Mouse (Mus musculus) stomach, embryonic 14.5 days (tissue): ENCODE data around the gene Timm23. TPM values are rescaled to one million over a fixed set of nuclear protein-coding genes. Genes with fewer than 3 reads are reported as not detected.

Source experiments
- ATAC-seq: fragments of 200-750 bp; cut with Nextera tagmentation; 2 replicates; pipeline ENCODE4 v1.8.0; 2017; ENCODE audit warnings: low read depth, moderate TSS enrichment; ENCODE audit not compliant: insufficient number of reproducible peaks, insufficient read depth, low FRiP score
- H3K27ac ChIP-seq: fragments of 300-500 bp; sonication (generic); 2 replicates; pipeline ENCODE4 v1.5.1; 2014; ENCODE audit warnings: mild to moderate bottlenecking, low read length, moderate library complexity, mixed read lengths
- H3K27me3 ChIP-seq: fragments of 300-500 bp; sonication (generic); 2 replicates; pipeline ENCODE4 v1.6.1; 2014; ENCODE audit warnings: low read length, control low read depth, mixed read lengths; ENCODE audit not compliant: control insufficient read depth, insufficient read depth
- H3K36me3 ChIP-seq: fragments of 300-500 bp; sonication (generic); 2 replicates; pipeline ENCODE4 v1.6.1; 2014; ENCODE audit warnings: mild to moderate bottlenecking, control low read depth, low read length, moderate library complexity, mixed read lengths; ENCODE audit not compliant: control insufficient read depth, insufficient read depth
- H3K4me1 ChIP-seq: fragments of 300-500 bp; sonication (generic); 2 replicates; pipeline ENCODE4 v1.6.1; 2014; ENCODE audit warnings: low read length, control low read depth, mixed read lengths; ENCODE audit not compliant: control insufficient read depth, insufficient read depth
- H3K4me2 ChIP-seq: fragments of 300-500 bp; sonication (generic); replicated peaks from 2 replicates; pipeline ENCODE4 v1.6.1; 2014; ENCODE audit warnings: low read depth, low read length, control low read depth
- H3K4me3 ChIP-seq: fragments of 300-500 bp; sonication (generic); 2 replicates; pipeline ENCODE4 v1.5.1; 2014; ENCODE audit warnings: low read depth, low read length, control low read depth
- H3K9ac ChIP-seq: fragments of 300-500 bp; sonication (generic); replicated peaks from 2 replicates; pipeline ENCODE4 v1.6.1; 2014; ENCODE audit warnings: low read depth, mild to moderate bottlenecking, control low read depth, low read length, moderate library complexity, mixed read lengths
- H3K9me3 ChIP-seq: fragments of 300-500 bp; sonication (generic); 2 replicates; pipeline ENCODE4 v1.6.1; 2016; ENCODE audit warnings: low read depth, low read length, control low read depth; ENCODE audit not compliant: control insufficient read depth
- WGBS: fragments of 180-500 bp; shearing (Covaris S2); extraction: QIAGEN DNeasy Blood & Tissue Kit; methylation state at CpG from one replicate; pipeline ENCODE4 v1.1.7; 2014; 5-methylcytosine and 5-hydroxymethylcytosine counted together
- polyA plus RNA-seq: library from polyadenylated mRNA; unstranded; fragments of >200 nt; fragmentation: Nextera tagmentation; extraction: Ambion mirVana; gene quantifications from 2 replicates; pipeline ENCODE4 v1.2.1, GENCODE M21; 2014

Gene Timm23
- polyA plus RNA-seq, 1 experiment from 2014 or later = 256 TPM

DNA sequence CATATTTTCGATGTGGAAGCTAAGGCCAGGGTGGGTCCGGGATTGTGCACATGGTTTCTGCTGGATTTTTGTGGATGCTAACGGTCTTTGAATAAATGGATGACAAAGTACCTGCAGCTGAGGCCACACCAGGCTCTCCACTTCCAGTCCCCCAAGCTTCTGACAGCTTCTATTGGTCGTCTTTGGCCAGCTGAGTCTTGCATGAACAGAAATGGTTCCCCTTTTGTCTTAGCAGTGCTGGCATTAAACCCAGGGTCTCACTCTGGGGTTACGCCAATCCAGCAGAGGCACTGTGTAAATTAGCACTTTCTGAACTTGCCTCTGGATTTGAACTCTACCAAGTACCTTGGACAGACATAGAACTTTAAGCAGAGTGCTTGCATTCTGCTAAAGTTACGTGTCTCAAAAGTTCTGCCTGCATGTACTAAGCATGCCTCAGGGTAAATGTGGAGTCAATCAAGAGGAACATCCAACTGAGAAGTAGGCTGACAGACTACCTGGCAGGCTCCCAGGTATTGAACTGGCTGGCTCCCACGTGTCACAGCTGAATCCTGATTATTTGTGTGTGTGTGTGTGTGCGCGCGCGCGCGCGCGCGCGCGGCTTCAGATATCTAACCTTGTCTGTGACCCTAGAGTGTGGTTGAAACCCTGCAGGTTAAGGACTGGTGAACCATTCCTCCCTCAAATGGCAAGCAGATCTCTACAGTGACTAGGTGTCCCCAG lies 49.3 kb downstream of the Timm23 start:
- no peaks in the 10 kb centered on the region for H3K4me1 ChIP-seq
- 86% methylated on average over 18 of the region's 18 CpGs for WGBS
- no peak overlapping the region for H3K4me3 ChIP-seq
- no peaks in the 10 kb centered on the region for H3K36me3 ChIP-seq
- H3K9ac ChIP-seq = no peak overlapping the region
- no peak overlapping the region for H3K27ac ChIP-seq
- no peaks in the 10 kb centered on the region for H3K27me3 ChIP-seq
- no peak overlapping the region for H3K4me2 ChIP-seq
- no peak for ATAC-seq
- H3K9me3 ChIP-seq = peaks cover 4% of the 10 kb centered on the region; the same call in 1 of the 2 replicates

GRCm38 (mm10) chr14:32150872-32151271 lies 50.8 kb downstream of the Timm23 start:
- Histone ChIP-seq H3K27ac (no peak overlapping the region), H3K4me3 (no peak overlapping the region), H3K4me2 (no peak overlapping the region), H3K4me1 (no peaks in the 10 kb centered on the region), H3K27me3 (no peaks in the 10 kb centered on the region), H3K36me3 (no peaks in the 10 kb centered on the region), H3K9ac (no peak overlapping the region), H3K9me3 (peaks cover 4% of the 10 kb centered on the region; the same call in 1 of the 2 replicates)
- WGBS = 90% methylated on average over 2 of the region's 2 CpGs
- ATAC-seq = no peak

DNA sequence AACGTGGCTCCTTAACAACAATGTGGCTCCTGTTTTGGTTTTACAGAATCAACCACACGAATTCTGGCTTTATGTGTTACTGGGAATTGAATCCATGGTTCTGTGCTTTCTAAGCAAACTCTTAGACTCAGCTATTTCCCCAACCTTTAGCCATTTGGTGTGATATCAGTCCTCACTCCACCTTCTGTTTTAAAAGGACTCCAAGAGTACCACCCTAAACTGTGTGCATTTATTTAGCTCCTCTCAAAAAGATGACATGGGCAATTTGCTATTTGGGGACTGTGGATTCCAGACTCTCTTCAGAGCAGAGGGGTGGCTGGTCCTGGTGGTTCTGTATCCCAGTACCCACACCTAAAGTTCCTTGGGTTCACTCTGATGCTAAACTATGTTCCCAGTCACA lies 55.1 kb downstream of the Timm23 start:
- WGBS = 51% methylated on average over 2 of the region's 2 CpGs
- Histone ChIP-seq H3K9ac (no peak overlapping the region), H3K4me1 (no peaks in the 10 kb centered on the region), H3K27ac (no peak overlapping the region), H3K27me3 (no peaks in the 10 kb centered on the region), H3K9me3 (peaks cover 4% of the 10 kb centered on the region; the same call in 1 of the 2 replicates), H3K4me2 (no peak overlapping the region), H3K36me3 (no peaks in the 10 kb centered on the region), H3K4me3 (no peak overlapping the region)
- ATAC-seq = no peak

- no peak overlapping the region for H3K9ac ChIP-seq
- 60% methylated on average over 7 of the region's 7 CpGs for WGBS
Measured at GRCm38 (mm10) chr14:32145809-32146511, 55.7 kb downstream of the Timm23 start.

GRCm38 (mm10) chr14:32145401-32145800 lies 56.3 kb downstream of the Timm23 start:
- H3K4me1 ChIP-seq = no peaks in the 10 kb centered on the region
- H3K9me3 ChIP-seq = peaks cover 4% of the 10 kb centered on the region; the same call in 1 of the 2 replicates
- H3K27me3 ChIP-seq = no peaks in the 10 kb centered on the region
- H3K4me2 ChIP-seq = no peak overlapping the region
- H3K9ac ChIP-seq = no peak overlapping the region
- ATAC-seq = no peak
- no peak overlapping the region for H3K27ac ChIP-seq
- H3K36me3 ChIP-seq = no peaks in the 10 kb centered on the region
- no peak overlapping the region for H3K4me3 ChIP-seq
- WGBS = 67% methylated on average over 4 of the region's 4 CpGs

More at GRCm38 (mm10) chr14:32145809-32146511, 55.7 kb downstream of the Timm23 start:
- Histone ChIP-seq H3K4me3 (no peak overlapping the region), H3K4me2 (no peak overlapping the region), H3K36me3 (no peaks in the 10 kb centered on the region), H3K27ac (no peak overlapping the region), H3K27me3 (no peaks in the 10 kb centered on the region), H3K4me1 (no peaks in the 10 kb centered on the region), H3K9me3 (peaks cover 4% of the 10 kb centered on the region; the same call in 1 of the 2 replicates)
- peak; percentile 80; the same call in 1 of the 2 replicates for ATAC-seq

DNA sequence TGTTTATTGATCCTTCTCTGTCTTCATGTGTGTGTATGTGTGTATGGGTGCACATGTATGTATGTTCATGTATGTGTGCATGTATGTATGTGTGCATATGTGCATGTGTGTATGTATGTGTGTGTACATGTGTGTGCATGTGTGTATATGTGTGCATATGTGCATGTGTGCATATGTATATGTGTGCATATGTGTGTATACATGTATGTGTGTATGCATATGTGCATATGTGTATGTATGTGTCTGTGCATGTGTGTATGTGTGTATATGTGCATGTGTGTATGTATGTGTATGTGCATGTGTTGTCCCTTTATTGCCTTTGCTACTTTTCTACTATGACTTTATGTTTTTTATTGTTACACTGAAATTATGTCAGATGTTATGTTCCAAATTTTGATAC lies 57.0 kb downstream of the Timm23 start:
- Histone ChIP-seq H3K27ac (no peak overlapping the region), H3K4me3 (no peak overlapping the region), H3K9me3 (peaks cover 4% of the 10 kb centered on the region; the same call in 1 of the 2 replicates), H3K27me3 (no peaks in the 10 kb centered on the region), H3K4me2 (no peak overlapping the region), H3K4me1 (no peaks in the 10 kb centered on the region), H3K36me3 (no peaks in the 10 kb centered on the region), H3K9ac (no peak overlapping the region)
- ATAC-seq = no peak

DNA sequence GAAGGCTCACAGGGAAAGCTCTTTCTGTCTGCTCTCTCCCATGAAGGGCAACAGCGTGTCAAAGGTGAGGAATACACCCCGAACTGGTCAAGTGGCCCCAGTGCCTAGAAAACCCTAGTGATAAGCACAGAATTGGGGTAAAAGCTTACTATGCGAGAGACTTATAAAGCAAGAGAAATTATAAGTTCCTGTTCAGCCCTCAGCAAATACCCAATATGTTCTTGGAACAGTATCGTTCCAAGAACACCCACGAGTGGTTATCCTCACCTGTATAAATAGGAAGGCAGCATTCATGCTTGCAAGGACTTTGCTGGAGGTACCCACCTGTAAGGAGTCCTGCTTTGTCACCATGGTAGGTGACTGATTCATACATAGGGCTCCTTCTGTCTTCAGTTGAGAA lies 60.0 kb downstream of the Timm23 start, which contains the start of gene Msmb:
Gene Msmb (plus strand): TSS at position 301 of the 400 bp plus-strand sequence.
- Histone ChIP-seq H3K9me3 (no peaks in the 10 kb centered on the region), H3K4me2 (no peak within 1 kb of the TSS), H3K9ac (no peak within 1 kb of the TSS), H3K4me1 (no peaks in the 10 kb centered on the region), H3K27ac (no peak within 1 kb of the TSS), H3K4me3 (no peak within 1 kb of the TSS), H3K36me3 (no peaks in the 10 kb centered on the region), H3K27me3 (no peaks in the 10 kb centered on the region)
- 84% methylated on average over 5 of the region's 5 CpGs for WGBS
- no peak for ATAC-seq

GRCm38 (mm10) chr14:32140359-32140965 lies 61.2 kb downstream of the Timm23 start:
- ATAC-seq = no peak
- WGBS = 75% methylated on average over 5 of the region's 5 CpGs
- Histone ChIP-seq H3K27me3 (no peaks in the 10 kb centered on the region), H3K4me1 (no peaks in the 10 kb centered on the region), H3K4me2 (no peak overlapping the region), H3K27ac (no peak overlapping the region), H3K4me3 (no peak overlapping the region), H3K36me3 (no peaks in the 10 kb centered on the region), H3K9me3 (no peaks in the 10 kb centered on the region), H3K9ac (no peak overlapping the region)
